7 mouse cellular contexts compared by ENCODE assay signal in genomic region chr13:73822187-73822800, GRCm38 (mm10). TPM values are rescaled to one million over a fixed set of nuclear protein-coding genes. Genes with fewer than 3 reads are reported as not detected.
DNase-seq lines count a peak whose midpoint lies in the region; ATAC-seq and TF ChIP-seq lines count a peak whose summit lies in the region.

No protein-coding gene starts in this region.

- H3K9ac ChIP-seq in intestine, postnatal 0 days (ENCODE audit: low read depth, low read length), result no peak overlapping the region
- no peak overlapping the region for H3K9ac ChIP-seq in liver, postnatal 0 days (replicated peaks)

- H3K4me2 ChIP-seq in intestine, postnatal 0 days (replicated peaks; ENCODE audit: low read depth), result no peak overlapping the region
- H3K4me2 ChIP-seq in liver, postnatal 0 days (ENCODE audit: low read depth, low read length), result no peak overlapping the region

- no peaks in the 10 kb centered on the region for H3K4me1 ChIP-seq in intestine, postnatal 0 days (replicated peaks; ENCODE audit: control insufficient read depth, insufficient read depth, low read length)
- 0 out of 2 replicates have a peak, but pooled peaks cover 2% of the 10 kb centered on the region for H3K4me1 ChIP-seq in liver, postnatal 0 days (ENCODE audit: insufficient read depth)

- no peaks in the 10 kb centered on the region for H3K79me2 ChIP-seq in C2C12 (ENCODE audit: control insufficient read depth, insufficient read depth)

- H3K36me3 ChIP-seq in C2C12 (ENCODE audit: control insufficient read depth, insufficient read depth), result no peaks in the 10 kb centered on the region
- no peaks in the 10 kb centered on the region; the same call in 1 of the 2 replicates for H3K36me3 ChIP-seq in intestine, postnatal 0 days (ENCODE audit: control insufficient read depth, insufficient read depth)
- no peaks in the 10 kb centered on the region for H3K36me3 ChIP-seq in liver, postnatal 0 days (replicated peaks; ENCODE audit: insufficient read depth, low read length)

- no peak overlapping the region for H3K27ac ChIP-seq in intestine, postnatal 0 days (ENCODE audit: low read depth, low read length)
- no peak overlapping the region for H3K27ac ChIP-seq in liver, postnatal 0 days (ENCODE audit: low read depth)

- H3ac ChIP-seq in C2C12 (ENCODE audit: control insufficient read depth, insufficient read length, low read depth), result no peak overlapping the region

- no peak for TF ChIP-seq EP300 in liver, postnatal 0 days (IDR thresholded peaks at IDR 0.05; ENCODE audit: low read depth)

- peak; percentile 78 for DNase-seq in 416B (ENCODE audit: low read depth)
- DNase-seq in adrenal gland, postnatal 36 days, result peak; percentile 73 to 84
- DNase-seq in fibroblast of lung, adult 2 months (ENCODE audit: low read depth), result peak; percentile 35
- DNase-seq in liver, postnatal 0 days, result peak; percentile 72
- DNase-seq in right cerebral cortex, postnatal 25 days, result peak; percentile 35

- no peak overlapping the region for H3K4me3 ChIP-seq in C2C12 (ENCODE audit: insufficient read depth, poor library complexity, severe bottlenecking)
- no peak overlapping the region for H3K4me3 ChIP-seq in intestine, postnatal 0 days (ENCODE audit: low read depth, low read length)
- H3K4me3 ChIP-seq in liver, postnatal 0 days (ENCODE audit: low read depth, low read length), result no peak overlapping the region

- peak; percentile 57 for TF ChIP-seq CTCF in C2C12 (IDR thresholded peaks at IDR 0.05; ENCODE audit: control insufficient read depth, insufficient read depth, insufficient read length)
- peak; percentile 95 for TF ChIP-seq CTCF in intestine, postnatal 0 days (IDR thresholded peaks at IDR 0.05; ENCODE audit: low read depth)
- peak; percentile 90 for TF ChIP-seq CTCF in liver, postnatal 0 days (IDR thresholded peaks at IDR 0.05; ENCODE audit: low read depth)

- 63% methylated on average over 4 of the region's 4 CpGs for WGBS in intestine, postnatal 0 days
- 49% methylated on average over 4 of the region's 4 CpGs for WGBS in liver, postnatal 0 days (ENCODE audit: insufficient replicate concordance)

- 0 out of 2 replicates have a peak, but pooled peaks have one; percentile 12 for ATAC-seq in intestine, postnatal 0 days
- ATAC-seq in liver, postnatal 0 days, result peak; percentile 59; the same call in 1 of the 2 replicates

- no peaks in the 10 kb centered on the region for H3K27me3 ChIP-seq in C2C12 (ENCODE audit: control insufficient read depth, insufficient read depth, insufficient read length)
- no peaks in the 10 kb centered on the region for H3K27me3 ChIP-seq in intestine, postnatal 0 days (replicated peaks; ENCODE audit: control insufficient read depth, insufficient read depth, low read length)
- no peaks in the 10 kb centered on the region for H3K27me3 ChIP-seq in liver, postnatal 0 days (ENCODE audit: insufficient read depth, low read length)

- no peaks in the 10 kb centered on the region for H3K9me3 ChIP-seq in intestine, postnatal 0 days (ENCODE audit: control insufficient read depth)
- H3K9me3 ChIP-seq in liver, postnatal 0 days (ENCODE audit: low read length), result no peaks in the 10 kb centered on the region

- no peaks in the 10 kb centered on the region for H3K79me3 ChIP-seq in C2C12 (ENCODE audit: low read depth)

TF ChIP-seq in C2C12, 6 proteins besides CTCF, POLR2A, EP300 and RAD21:
- TF ChIP-seq USF1 (IDR thresholded peaks at IDR 0.05; ENCODE audit: low read depth) (no peak), MYOD1 (IDR thresholded peaks at IDR 0.05; ENCODE audit: control insufficient read depth, insufficient read length, low read depth) (no peak), FOSL1 (IDR thresholded peaks at IDR 0.05; ENCODE audit: insufficient read depth, low read length, poor library complexity, severe bottlenecking) (no peak), MYOG (IDR thresholded peaks at IDR 0.05; ENCODE audit: control insufficient read depth, extremely low read depth, insufficient read length) (no peak), MAX (IDR thresholded peaks at IDR 0.05) (no peak), CEBPB (IDR thresholded peaks at IDR 0.05; ENCODE audit: low read depth) (no peak)

RNA-seq across cellular contexts. Expression of gene Nkd2, which starts 25.1 kb away (rescaled TPM):
- polyA plus RNA-seq in C2C12 (2012; fragmentation: generic; extraction: Trizol), result 0.04 TPM
- total RNA-seq in adrenal gland, postnatal 36 days (2021), result 1 to 10 TPM; 1.3 to 1.9 TPM
- polyA plus RNA-seq in intestine, postnatal 0 days (2015; fragmentation: Nextera tagmentation; extraction: Ambion mirVana), result 4.1 and 4.6 TPM in 2 replicates
- 0.13 and 0.15 TPM in 2 replicates for polyA plus RNA-seq in liver, postnatal 0 days (2015; fragmentation: Nextera tagmentation; extraction: Ambion mirVana)
